Mouse (Mus musculus) intestine, embryonic 14.5 days (tissue): ENCODE results near the gene S100a1. TPM values are rescaled to one million over a fixed set of nuclear protein-coding genes. Genes with fewer than 3 reads are reported as not detected.

Experiments used
- ATAC-seq: fragments of 200-750 bp; cut with Nextera tagmentation; replicated peaks from 2 replicates; pipeline ENCODE4 v1.8.0; 2017; ENCODE audit warnings: low read depth, moderate number of reproducible peaks, moderate TSS enrichment, moderate library complexity; ENCODE audit not compliant: low FRiP score, low TSS enrichment
- DNase-seq: peaks from one replicate; pipeline ENCODE4 v3.0.0-alpha.2; 2018; ENCODE audit warnings: low spot score
- H3K27ac ChIP-seq: fragments of 300-500 bp; sonication (generic); 2 replicates; pipeline ENCODE4 v1.5.1; 2014; ENCODE audit warnings: low read depth, mild to moderate bottlenecking, control low read depth
- H3K27me3 ChIP-seq: fragments of 300-500 bp; sonication (generic); replicated peaks from 2 replicates; pipeline ENCODE4 v1.6.1; 2014; ENCODE audit warnings: low read length, control low read depth; ENCODE audit not compliant: control insufficient read depth, insufficient read depth
- H3K36me3 ChIP-seq: fragments of 300-500 bp; sonication (generic); 2 replicates; pipeline ENCODE4 v1.6.1; 2014; ENCODE audit warnings: low read length, control low read depth; ENCODE audit not compliant: control insufficient read depth, insufficient read depth
- H3K4me1 ChIP-seq: fragments of 300-500 bp; sonication (generic); replicated peaks from 2 replicates; pipeline ENCODE4 v1.6.1; 2014; ENCODE audit warnings: low read length, control low read depth, mixed read lengths; ENCODE audit not compliant: control insufficient read depth, insufficient read depth
- H3K4me2 ChIP-seq: fragments of 300-500 bp; sonication (generic); 2 replicates; pipeline ENCODE4 v1.6.1; 2014; ENCODE audit warnings: low read length
- H3K4me3 ChIP-seq: fragments of 300-500 bp; sonication (generic); 2 replicates; pipeline ENCODE4 v1.5.1; 2014; ENCODE audit warnings: low read depth, low read length, control low read depth, mixed read lengths
- H3K9ac ChIP-seq: fragments of 300-500 bp; sonication (generic); 2 replicates; pipeline ENCODE4 v1.6.1; 2014; ENCODE audit warnings: mild to moderate bottlenecking, low read length
- H3K9me3 ChIP-seq: fragments of 300-500 bp; sonication (generic); 2 replicates; pipeline ENCODE4 v1.6.1; 2016; ENCODE audit warnings: low read length, control low read depth; ENCODE audit not compliant: control insufficient read depth
- WGBS: fragments of 180-500 bp; shearing (Covaris S2); extraction: QIAGEN DNeasy Blood & Tissue Kit; methylation state at CpG from one replicate; pipeline ENCODE4 v1.1.7; 2014; 5-methylcytosine and 5-hydroxymethylcytosine counted together
- polyA plus RNA-seq: library from polyadenylated mRNA; unstranded; fragments of >200 nt; fragmentation: Nextera tagmentation; extraction: Ambion mirVana; gene quantifications from 2 replicates; pipeline ENCODE4 v1.2.1, GENCODE M21; 2014

The S100a1 gene
- polyA plus RNA-seq, 1 experiment from 2014 or later, result 66.8 TPM

GRCm38 (mm10) chr3:90515789-90516188, 1.6 kb upstream of the S100a1 start:
- Histone ChIP-seq H3K4me3 (no peak overlapping the region), H3K27ac (no peak overlapping the region), H3K9ac (no peak overlapping the region), H3K9me3 (no peaks in the 10 kb centered on the region), H3K27me3 (no peaks in the 10 kb centered on the region), H3K4me2 (peak overlapping the region; percentile 92; the same call in 1 of the 2 replicates), H3K4me1 (peaks cover 7% of the 10 kb centered on the region; the same call in 1 of the 2 replicates), H3K36me3 (0 out of 2 replicates have a peak, but pooled peaks cover 2% of the 10 kb centered on the region)
- DNase-seq (no peak), ATAC-seq (no peak)
- 94% methylated on average over 4 of the region's 4 CpGs for WGBS

GRCm38 (mm10) chr3:90515242-90515641, 1.1 kb upstream of the S100a1 start:
- WGBS, result 30% methylated on average over 1 of the region's 1 CpGs
- ATAC-seq (0 out of 2 replicates have a peak, but pooled peaks have one; percentile 20), DNase-seq (no peak)
- peak overlapping the region; percentile 92 for H3K4me2 ChIP-seq
- no peaks in the 10 kb centered on the region for H3K9me3 ChIP-seq
- H3K4me3 ChIP-seq, result peak overlapping the region; percentile 37
- peak overlapping the region; percentile 46 for H3K9ac ChIP-seq
- peaks cover 7% of the 10 kb centered on the region; the same call in 1 of the 2 replicates for H3K4me1 ChIP-seq
- H3K36me3 ChIP-seq, result 0 out of 2 replicates have a peak, but pooled peaks cover 2% of the 10 kb centered on the region
- H3K27ac ChIP-seq, result no peak overlapping the region
- no peaks in the 10 kb centered on the region for H3K27me3 ChIP-seq

DNA sequence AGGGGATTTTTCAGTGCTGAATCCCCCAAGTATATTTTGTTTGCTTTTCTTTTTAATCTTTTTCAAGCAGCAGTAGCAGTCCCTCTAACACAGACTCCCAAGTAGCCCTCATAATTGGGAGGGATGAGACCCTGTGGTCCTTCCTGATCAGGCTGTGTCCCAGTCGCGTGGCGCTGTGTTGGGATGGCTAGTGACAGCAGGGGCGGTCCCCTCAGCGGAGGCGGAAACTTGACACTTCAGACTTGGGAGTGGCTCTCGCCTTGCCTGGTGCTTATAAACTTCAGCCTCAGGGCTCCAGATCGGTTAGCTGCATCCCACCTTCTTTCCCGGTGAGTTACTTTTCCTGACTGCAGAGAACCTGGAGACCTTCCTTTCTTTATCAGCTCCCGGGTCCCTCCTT, 499 bp upstream of the S100a1 start:
- no peak overlapping the region for H3K27ac ChIP-seq
- DNase-seq, result peak; percentile 76
- WGBS, result 1% methylated on average over 10 of the region's 10 CpGs

GRCm38 (mm10) chr3:90512948-90513642, 1.1 kb downstream of the S100a1 start:
- no peak for ATAC-seq
- no peak for DNase-seq
- H3K9me3 ChIP-seq, result no peaks in the 10 kb centered on the region
- 73% methylated on average over 9 of the region's 9 CpGs for WGBS
- no peak overlapping the region for H3K9ac ChIP-seq
- H3K36me3 ChIP-seq, result 0 out of 2 replicates have a peak, but pooled peaks cover 2% of the 10 kb centered on the region
- no peak overlapping the region for H3K4me3 ChIP-seq
- H3K4me1 ChIP-seq, result peaks cover 9% of the 10 kb centered on the region; the same call in 1 of the 2 replicates
- no peak overlapping the region for H3K27ac ChIP-seq
- no peaks in the 10 kb centered on the region for H3K27me3 ChIP-seq
- peak overlapping the region; percentile 92; the same call in 1 of the 2 replicates for H3K4me2 ChIP-seq

More for the DNA sequence above, 499 bp upstream of the S100a1 start:
- Histone ChIP-seq H3K9ac (peak overlapping the region; percentile 46), H3K27me3 (no peaks in the 10 kb centered on the region), H3K4me1 (peaks cover 7% of the 10 kb centered on the region; the same call in 1 of the 2 replicates), H3K36me3 (0 out of 2 replicates have a peak, but pooled peaks cover 2% of the 10 kb centered on the region), H3K4me2 (peak overlapping the region; percentile 92), H3K9me3 (no peaks in the 10 kb centered on the region), H3K4me3 (peak overlapping the region; percentile 37)
- peak; percentile 73 for ATAC-seq

GRCm38 (mm10) chr3:90512276-90512675, 1.9 kb downstream of the S100a1 start:
- DNase-seq (no peak), ATAC-seq (no peak)
- Histone ChIP-seq H3K4me1 (peaks cover 17% of the 10 kb centered on the region), H3K27me3 (no peaks in the 10 kb centered on the region), H3K9ac (no peak overlapping the region), H3K36me3 (peaks cover 7% of the 10 kb centered on the region), H3K4me3 (no peak overlapping the region), H3K4me2 (no peak overlapping the region), H3K27ac (no peak overlapping the region), H3K9me3 (no peaks in the 10 kb centered on the region)
- 81% methylated on average over 5 of the region's 5 CpGs for WGBS

DNA sequence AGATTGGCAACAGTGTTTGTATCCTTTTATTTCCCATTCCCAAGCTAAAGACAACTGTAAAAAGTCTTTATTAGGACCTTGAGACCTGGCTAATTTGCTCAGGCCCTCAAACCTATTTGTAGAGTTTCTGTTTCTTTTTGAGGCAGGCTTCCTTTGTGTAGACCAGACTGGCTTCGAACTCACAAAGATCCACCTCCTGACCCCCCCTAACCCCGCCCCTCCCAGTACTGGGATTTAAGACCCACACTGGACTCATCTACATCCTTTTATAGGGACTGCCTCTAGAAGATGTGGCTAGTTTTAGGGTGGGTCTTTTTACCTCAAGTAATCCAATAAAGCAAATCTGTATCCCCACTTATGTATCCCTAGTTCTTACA, 4.5 kb downstream of the S100a1 start:
- Histone ChIP-seq H3K9me3 (no peaks in the 10 kb centered on the region), H3K27ac (0 out of 2 replicates have a peak overlapping the region, but pooled peaks have one; percentile 29), H3K4me3 (peak overlapping the region; percentile 96), H3K36me3 (peaks cover 32% of the 10 kb centered on the region), H3K4me1 (peaks cover 12% of the 10 kb centered on the region), H3K27me3 (no peaks in the 10 kb centered on the region), H3K4me2 (peak overlapping the region; percentile 51), H3K9ac (no peak overlapping the region)
- ATAC-seq, result no peak
- WGBS, result 31% methylated on average over 2 of the region's 2 CpGs
- no peak for DNase-seq

DNA sequence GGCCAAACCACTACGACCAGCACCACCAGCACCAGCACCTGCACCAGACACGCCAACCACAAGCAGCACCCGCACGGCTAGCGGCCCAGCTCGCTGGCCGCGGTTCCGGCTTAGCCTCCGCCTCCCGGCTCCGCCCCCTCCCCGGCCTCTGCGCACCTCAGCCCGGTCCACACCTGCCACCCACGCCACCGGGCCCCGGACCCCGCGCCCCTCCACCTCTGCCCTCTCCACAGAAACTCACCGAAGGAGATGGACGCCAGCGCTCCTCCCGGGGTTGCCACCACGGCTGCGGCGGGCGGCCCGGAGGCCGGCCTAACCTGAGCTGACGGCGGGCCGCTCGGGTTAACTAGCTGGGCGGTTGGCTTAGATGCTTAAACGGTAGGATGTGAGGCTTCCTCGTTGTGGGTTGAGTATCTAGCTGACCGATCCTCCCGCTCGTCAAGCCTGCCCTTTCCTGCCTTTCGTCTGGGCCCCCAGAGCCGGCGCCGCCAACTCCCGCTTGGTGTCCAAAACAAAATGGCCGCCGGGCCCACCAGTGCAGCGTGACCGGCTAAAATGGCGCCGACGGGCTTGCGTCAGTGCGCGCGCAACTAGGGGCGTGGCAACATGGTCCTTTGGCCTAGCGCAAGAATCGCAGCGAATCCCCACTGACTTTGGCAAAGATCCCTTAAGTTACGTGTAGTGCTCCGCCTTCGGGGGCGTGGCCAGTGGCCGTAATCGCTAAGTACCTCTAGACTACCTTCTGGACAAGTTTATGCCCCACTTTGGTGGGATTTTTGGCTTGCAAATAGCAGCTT, 5.0 kb downstream of the S100a1 start, which contains the start of gene Chtop:
TSS of gene Chtop (minus strand) at position 549 of the 797 bp plus-strand sequence.
- under 1% methylated on average over 63 of the region's 66 CpGs for WGBS
- Histone ChIP-seq H3K27me3 (no peaks in the 10 kb centered on the region), H3K4me2 (peak within 1 kb of the TSS; percentile 60), H3K9ac (peak within 1 kb of the TSS; percentile 98), H3K27ac (peak within 1 kb of the TSS; percentile 95), H3K4me1 (peaks cover 12% of the 10 kb centered on the region), H3K9me3 (no peaks in the 10 kb centered on the region), H3K4me3 (peak within 1 kb of the TSS; percentile 96), H3K36me3 (peaks cover 38% of the 10 kb centered on the region)
- ATAC-seq (peak; percentile 92), DNase-seq (peak; percentile 99)

DNA sequence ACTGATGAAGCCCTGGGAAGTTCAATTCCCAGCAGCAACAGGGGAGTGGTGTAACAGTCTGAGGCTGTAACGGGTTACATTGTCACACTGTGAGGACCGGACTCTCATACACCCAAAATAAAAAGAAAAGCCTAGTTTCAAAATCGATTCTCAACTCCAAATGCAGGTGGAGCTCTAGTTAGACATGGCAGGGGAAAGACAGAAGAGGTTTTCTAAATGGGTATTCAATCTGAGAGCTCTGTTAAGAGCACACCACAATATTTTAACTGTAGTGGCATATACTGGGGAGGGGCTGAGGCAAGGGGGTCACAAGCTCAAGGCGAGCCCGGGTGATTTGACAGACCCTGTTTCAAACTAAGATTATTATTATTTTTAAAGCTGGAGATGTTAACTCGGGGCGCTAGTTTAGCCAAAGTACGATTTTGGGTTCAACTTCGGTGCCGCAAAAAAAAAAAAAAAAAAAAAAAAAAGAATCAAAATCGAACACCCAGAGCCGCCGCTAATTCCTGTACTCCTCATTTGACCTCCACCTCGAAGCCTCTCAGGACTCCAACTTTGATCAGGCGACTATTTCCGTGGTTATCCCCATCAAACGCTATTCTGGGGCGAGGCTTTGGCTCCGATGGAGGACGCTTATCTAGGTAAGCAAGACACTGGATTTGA, 5.8 kb downstream of the S100a1 start:
- H3K27ac ChIP-seq, result peak overlapping the region; percentile 95; the same call in 1 of the 2 replicates
- peaks cover 12% of the 10 kb centered on the region for H3K4me1 ChIP-seq
- H3K9me3 ChIP-seq, result no peaks in the 10 kb centered on the region
- no peaks in the 10 kb centered on the region for H3K27me3 ChIP-seq
- peak overlapping the region; percentile 98 for H3K9ac ChIP-seq
- no peak; the same call in 1 of the 2 replicates for ATAC-seq
- DNase-seq, result no peak
- peaks cover 45% of the 10 kb centered on the region for H3K36me3 ChIP-seq
- 4% methylated on average over 20 of the region's 20 CpGs for WGBS
- H3K4me3 ChIP-seq, result peak overlapping the region; percentile 96
- H3K4me2 ChIP-seq, result peak overlapping the region; percentile 60
